Mouse (Mus musculus) bone marrow macrophage, adult 2 months (primary cell): ENCODE data around the gene Krt81.

ENCODE experiments used
- CTCF ChIP-seq: IDR thresholded peaks from 2 replicates; pipeline ENCODE4 v1.5.1; 2012; ENCODE audit warnings: low read depth, mild to moderate bottlenecking, low read length, moderate library complexity
- POLR2A ChIP-seq: IDR thresholded peaks from 2 replicates; pipeline ENCODE4 v1.6.1; 2012; ENCODE audit warnings: mild to moderate bottlenecking, low read depth, low read length, borderline replicate concordance

DNA sequence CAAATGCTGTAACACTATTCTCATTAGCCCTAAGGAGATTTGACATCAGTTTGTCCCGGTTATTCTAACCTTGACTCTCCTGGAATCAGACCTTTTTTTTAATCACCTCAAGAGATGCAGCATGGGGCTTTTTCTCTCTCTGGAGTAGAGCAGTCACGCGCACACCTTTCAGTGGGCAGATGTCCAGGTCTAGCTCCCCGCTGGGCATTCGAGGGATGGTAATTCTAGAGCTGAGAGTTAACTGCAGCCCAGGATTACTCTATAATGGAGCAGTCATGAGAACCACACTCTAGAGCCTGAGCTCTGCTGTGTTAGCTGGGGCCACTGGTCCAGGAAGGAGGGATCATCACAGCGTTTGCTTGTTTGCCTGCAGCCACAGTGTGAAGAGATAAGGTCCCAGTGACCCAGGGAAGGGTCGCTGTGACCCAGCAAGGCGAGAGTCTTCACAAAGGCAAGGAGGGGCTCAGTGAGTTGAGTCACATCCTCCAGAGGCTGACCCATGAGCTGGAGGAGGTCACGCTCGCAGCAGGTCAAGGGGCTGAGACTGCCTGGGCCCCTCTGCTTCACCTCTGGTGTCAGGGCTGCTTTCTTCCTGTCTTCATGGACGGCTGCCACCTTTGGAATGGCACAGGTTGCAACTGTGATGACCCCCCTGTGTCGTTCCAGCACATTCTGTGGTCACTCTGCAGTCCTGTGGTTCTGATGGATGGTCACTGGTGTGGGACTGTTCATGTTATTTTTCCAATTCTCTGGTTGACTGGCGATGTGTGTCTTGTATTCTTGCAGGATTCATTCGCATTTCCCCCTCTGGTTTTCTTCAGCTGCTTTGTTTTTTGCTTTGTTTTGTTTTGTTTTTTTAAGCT lies 43.6 kb upstream of the Krt81 start:
- no peak for TF ChIP-seq CTCF
- TF ChIP-seq POLR2A, result no peak
